Mouse (Mus musculus) midbrain, embryonic 10.5 days (tissue): ENCODE data around the gene Zmynd8. TPM values are rescaled to one million over a fixed set of nuclear protein-coding genes. Genes with fewer than 3 reads are reported as not detected.
A peak's percentile ranks its signal among the peaks of the same experiment; 100 is the strongest.

Experiments
- DNase-seq: peaks from one replicate; pipeline ENCODE4 v3.0.0-alpha.2; 2017; ENCODE audit warnings: low spot score
- H3K27ac ChIP-seq: fragments of 300-500 bp; sonication (generic); replicated peaks from 2 replicates; pipeline ENCODE4 v1.5.1; 2016; ENCODE audit warnings: mild to moderate bottlenecking
- H3K27me3 ChIP-seq: fragments of 300-500 bp; sonication (generic); 2 replicates; pipeline ENCODE4 v1.6.1; 2016; ENCODE audit warnings: low read depth, mild to moderate bottlenecking; ENCODE audit not compliant: poor library complexity, severe bottlenecking
- H3K36me3 ChIP-seq: fragments of 300-500 bp; sonication (generic); 2 replicates; pipeline ENCODE4 v1.6.1; 2016; ENCODE audit warnings: mild to moderate bottlenecking, moderate library complexity
- H3K4me1 ChIP-seq: fragments of 300-500 bp; sonication (generic); 2 replicates; pipeline ENCODE4 v1.6.1; 2016
- H3K4me3 ChIP-seq: fragments of 300-500 bp; sonication (generic); 2 replicates; pipeline ENCODE4 v1.5.1; 2016; ENCODE audit warnings: mild to moderate bottlenecking, moderate library complexity
- H3K9me3 ChIP-seq: fragments of 300-500 bp; sonication (generic); replicated peaks from 2 replicates; pipeline ENCODE4 v1.6.1; 2016; ENCODE audit warnings: mild to moderate bottlenecking
- WGBS: fragments of 180-500 bp; shearing (Covaris S2); methylation state at CpG from one replicate; pipeline ENCODE4 v1.1.7; 2016; 5-methylcytosine and 5-hydroxymethylcytosine counted together
- polyA plus RNA-seq: library from polyadenylated mRNA; unstranded; fragments of >200 nt; fragmentation: Nextera tagmentation; extraction: Ambion mirVana; gene quantifications from 2 replicates; pipeline ENCODE4 v1.2.1, GENCODE M21; 2016

Gene Zmynd8
- polyA plus RNA-seq, 1 experiment from 2014 or later: 61.4 TPM

- H3K4me3 ChIP-seq: no peak overlapping the region
- 69% methylated on average over 5 of the region's 5 CpGs for WGBS
- no peak for DNase-seq
- 0 out of 2 replicates have a peak overlapping the region, but pooled peaks have one; percentile 13 for H3K27ac ChIP-seq
- no peaks in the 10 kb centered on the region for H3K27me3 ChIP-seq
- H3K9me3 ChIP-seq: no peaks in the 10 kb centered on the region
- H3K4me1 ChIP-seq: peaks cover 20% of the 10 kb centered on the region
- H3K36me3 ChIP-seq: peaks cover 98% of the 10 kb centered on the region
Measured at GRCm38 (mm10) chr2:165849129-165849528, 49.7 kb downstream of the Zmynd8 start.

GRCm38 (mm10) chr2:165846787-165847186, 52.0 kb downstream of the Zmynd8 start:
- Histone ChIP-seq H3K27ac (no peak overlapping the region), H3K9me3 (no peaks in the 10 kb centered on the region), H3K4me3 (no peak overlapping the region), H3K27me3 (no peaks in the 10 kb centered on the region), H3K36me3 (peaks cover 100% of the 10 kb centered on the region), H3K4me1 (peaks cover 10% of the 10 kb centered on the region)
- WGBS: 93% methylated on average over 8 of the region's 8 CpGs
- DNase-seq: no peak

- 89% methylated on average over 22 of the region's 22 CpGs for WGBS
- Histone ChIP-seq H3K4me1 (peaks cover 10% of the 10 kb centered on the region), H3K27me3 (no peaks in the 10 kb centered on the region), H3K9me3 (no peaks in the 10 kb centered on the region), H3K4me3 (no peak overlapping the region), H3K27ac (no peak overlapping the region), H3K36me3 (peaks cover 100% of the 10 kb centered on the region)
- no peak for DNase-seq
Measured at GRCm38 (mm10) chr2:165845490-165845889, 53.3 kb downstream of the Zmynd8 start.

- Histone ChIP-seq H3K4me1 (no peaks in the 10 kb centered on the region), H3K4me3 (no peak overlapping the region), H3K27me3 (no peaks in the 10 kb centered on the region), H3K36me3 (peaks cover 100% of the 10 kb centered on the region), H3K9me3 (no peaks in the 10 kb centered on the region), H3K27ac (no peak overlapping the region)
- 90% methylated on average over 6 of the region's 6 CpGs for WGBS
- no peak for DNase-seq
Measured at GRCm38 (mm10) chr2:165843350-165843749, 55.5 kb downstream of the Zmynd8 start.

GRCm38 (mm10) chr2:165842241-165842640, 56.6 kb downstream of the Zmynd8 start:
- H3K4me1 ChIP-seq: no peaks in the 10 kb centered on the region
- 95% methylated on average over 10 of the region's 10 CpGs for WGBS
- no peak for DNase-seq
- H3K9me3 ChIP-seq: no peaks in the 10 kb centered on the region
- H3K27me3 ChIP-seq: no peaks in the 10 kb centered on the region
- H3K27ac ChIP-seq: no peak overlapping the region
- H3K4me3 ChIP-seq: no peak overlapping the region
- peaks cover 100% of the 10 kb centered on the region for H3K36me3 ChIP-seq

- H3K4me3 ChIP-seq: no peak overlapping the region
- H3K27me3 ChIP-seq: no peaks in the 10 kb centered on the region
- WGBS: 94% methylated on average over 6 of the region's 6 CpGs
- DNase-seq: no peak
- H3K9me3 ChIP-seq: no peaks in the 10 kb centered on the region
- H3K4me1 ChIP-seq: no peaks in the 10 kb centered on the region
- H3K36me3 ChIP-seq: peaks cover 100% of the 10 kb centered on the region
- H3K27ac ChIP-seq: no peak overlapping the region
Measured at GRCm38 (mm10) chr2:165841805-165842204, 57.0 kb downstream of the Zmynd8 start.

GRCm38 (mm10) chr2:165840852-165841251, 58.0 kb downstream of the Zmynd8 start:
- Histone ChIP-seq H3K36me3 (peaks cover 100% of the 10 kb centered on the region), H3K27me3 (no peaks in the 10 kb centered on the region), H3K9me3 (no peaks in the 10 kb centered on the region), H3K4me1 (no peaks in the 10 kb centered on the region), H3K27ac (no peak overlapping the region), H3K4me3 (no peak overlapping the region)
- 95% methylated on average over 7 of the region's 7 CpGs for WGBS
- DNase-seq: no peak

- Histone ChIP-seq H3K4me3 (no peak overlapping the region), H3K27ac (no peak overlapping the region), H3K4me1 (no peaks in the 10 kb centered on the region), H3K27me3 (no peaks in the 10 kb centered on the region), H3K9me3 (no peaks in the 10 kb centered on the region), H3K36me3 (peaks cover 100% of the 10 kb centered on the region)
- no peak for DNase-seq
- 78% methylated on average over 2 of the region's 2 CpGs for WGBS
Measured at GRCm38 (mm10) chr2:165839317-165839652, 59.5 kb downstream of the Zmynd8 start.

- Histone ChIP-seq H3K27me3 (no peaks in the 10 kb centered on the region), H3K4me3 (no peak overlapping the region), H3K36me3 (peaks cover 100% of the 10 kb centered on the region), H3K4me1 (no peaks in the 10 kb centered on the region), H3K9me3 (no peaks in the 10 kb centered on the region), H3K27ac (no peak overlapping the region)
- 94% methylated on average over 23 of the region's 23 CpGs for WGBS
- DNase-seq: no peak
Measured at GRCm38 (mm10) chr2:165838606-165839316, 60.1 kb downstream of the Zmynd8 start.

- no peaks in the 10 kb centered on the region for H3K27me3 ChIP-seq
- no peak for DNase-seq
- WGBS: 94% methylated on average over 13 of the region's 13 CpGs
- peaks cover 100% of the 10 kb centered on the region for H3K36me3 ChIP-seq
- no peak overlapping the region for H3K4me3 ChIP-seq
- H3K27ac ChIP-seq: no peak overlapping the region
- peaks cover 5% of the 10 kb centered on the region; the same call in 1 of the 2 replicates for H3K4me1 ChIP-seq
- H3K9me3 ChIP-seq: no peaks in the 10 kb centered on the region
Measured at GRCm38 (mm10) chr2:165834601-165835000, 64.2 kb downstream of the Zmynd8 start.

- Histone ChIP-seq H3K9me3 (no peaks in the 10 kb centered on the region), H3K4me1 (peaks cover 5% of the 10 kb centered on the region; the same call in 1 of the 2 replicates), H3K27ac (no peak overlapping the region), H3K36me3 (peaks cover 100% of the 10 kb centered on the region), H3K27me3 (no peaks in the 10 kb centered on the region), H3K4me3 (no peak overlapping the region)
- 79% methylated on average over 9 of the region's 9 CpGs for WGBS
- no peak for DNase-seq
Measured at GRCm38 (mm10) chr2:165833468-165833867, 65.3 kb downstream of the Zmynd8 start.

- Histone ChIP-seq H3K9me3 (no peaks in the 10 kb centered on the region), H3K27ac (no peak overlapping the region), H3K4me3 (no peak overlapping the region), H3K36me3 (peaks cover 100% of the 10 kb centered on the region), H3K4me1 (peaks cover 5% of the 10 kb centered on the region; the same call in 1 of the 2 replicates), H3K27me3 (no peaks in the 10 kb centered on the region)
- no peak for DNase-seq
- WGBS: 91% methylated on average over 9 of the region's 9 CpGs
Measured at GRCm38 (mm10) chr2:165832720-165833119, 66.1 kb downstream of the Zmynd8 start.

GRCm38 (mm10) chr2:165832295-165832694, 66.5 kb downstream of the Zmynd8 start:
- 75% methylated on average over 9 of the region's 9 CpGs for WGBS
- Histone ChIP-seq H3K4me3 (no peak overlapping the region), H3K27ac (no peak overlapping the region), H3K9me3 (no peaks in the 10 kb centered on the region), H3K4me1 (peaks cover 5% of the 10 kb centered on the region; the same call in 1 of the 2 replicates), H3K36me3 (peaks cover 99% of the 10 kb centered on the region), H3K27me3 (no peaks in the 10 kb centered on the region)
- DNase-seq: no peak
